Mouse (Mus musculus): ENCODE measurements around the gene Top1. TPM values are rescaled to one million over a fixed set of nuclear protein-coding genes. Genes with fewer than 3 reads are reported as not detected.

The Top1 gene
- total and polyA plus RNA-seq, 3 experiments, result 89.8 to 312 (median 91.3) TPM

- in situ Hi-C loops (cut with MboI; ENCODE audit: low pct_ligation_motif_present, low pct_unique_long_range_greater_than_20kb, low sequenced_read_pairs) (no loop called here), dilution Hi-C loops (cut with MboI; ENCODE audit: extremely low pct_ligation_motif_present, extremely low pct_unique_long_range_greater_than_20kb, low sequenced_read_pairs) (no loop called here)
These were observed 125.9 kb downstream of the Top1 start for GRCm38 (mm10) chr2:160771325-160772276.

More at GRCm38 (mm10) chr2:160771325-160772276, 125.9 kb downstream of the Top1 start:
- TF ChIP-seq JUND (conservative IDR thresholded peaks at IDR 0.05; ENCODE audit: low read depth, low read length), result no peak
- TF ChIP-seq RCOR1 (conservative IDR thresholded peaks at IDR 0.05; ENCODE audit: low read depth, low read length), result no peak
- TF ChIP-seq MAX (IDR thresholded peaks at IDR 0.05; ENCODE audit: low read length), result no peak
- TF ChIP-seq USF1 (IDR thresholded peaks at IDR 0.05; ENCODE audit: low read depth, low read length), result no peak
- TF ChIP-seq SMC3 (IDR thresholded peaks at IDR 0.05; ENCODE audit: low read depth, low read length), result no peak
- TF ChIP-seq MAFK (IDR thresholded peaks at IDR 0.05; ENCODE audit: insufficient replicate concordance, low read length), result no peak
- no peak for TF ChIP-seq MAZ (IDR thresholded peaks at IDR 0.05; ENCODE audit: low read depth, low read length)
- TF ChIP-seq CHD1 (IDR thresholded peaks at IDR 0.05; ENCODE audit: low read depth, low read length), result no peak
- no peak for TF ChIP-seq EP300 (IDR thresholded peaks at IDR 0.05; ENCODE audit: low read length)
- no peak for TF ChIP-seq ZKSCAN1 (IDR thresholded peaks at IDR 0.05; ENCODE audit: borderline replicate concordance, low read depth, low read length)
- no peak for TF ChIP-seq BHLHE40 (IDR thresholded peaks at IDR 0.05; ENCODE audit: low read depth, low read length)
- TF ChIP-seq CTCF (conservative IDR thresholded peaks at IDR 0.05 in 1 of 2, IDR thresholded peaks at IDR 0.05 in 1 of 2; ENCODE audit: low read depth in 2 of 2, low read length in 2 of 2), result no peak
- no peak for TF ChIP-seq USF2 (conservative IDR thresholded peaks at IDR 0.05; ENCODE audit: low read depth, low read length)
- TF ChIP-seq KAT2A (IDR thresholded peaks at IDR 0.05; ENCODE audit: insufficient replicate concordance, low read length), result no peak
- no peak for TF ChIP-seq POLR2AphosphoS2 (IDR thresholded peaks at IDR 0.05; ENCODE audit: low read depth, low read length)
- TF ChIP-seq ZMIZ1 (IDR thresholded peaks at IDR 0.05; ENCODE audit: low read depth, low read length), result no peak
- no peak for TF ChIP-seq ELF1 (IDR thresholded peaks at IDR 0.05; ENCODE audit: low read depth, low read length)
- TF ChIP-seq HCFC1 (IDR thresholded peaks at IDR 0.05; ENCODE audit: low read depth, low read length), result no peak
- no peak for TF ChIP-seq PAX5 (IDR thresholded peaks at IDR 0.05; ENCODE audit: low read length)
- no peak for TF ChIP-seq GABPA (IDR thresholded peaks at IDR 0.05; ENCODE audit: insufficient replicate concordance, low read depth, low read length)
- DNase-seq (ENCODE audit: extremely low read depth), result no peak
- H3K27ac ChIP-seq (ENCODE audit: insufficient read depth, low read depth), result no peak overlapping the region
- no peak overlapping the region for H3K4me3 ChIP-seq (replicated peaks in 1 of 3; ENCODE audit: low read depth in 2 of 3, low read length in 2 of 3, poor library complexity in 1 of 3)
- H3K36me3 ChIP-seq (replicated peaks in 1 of 2; ENCODE audit: control insufficient read depth in 1 of 2, insufficient read depth in 1 of 2, low read length in 1 of 2), result peaks cover 0 to 22% of the 10 kb centered on the region in 2 experiments
- H3K9ac ChIP-seq (ENCODE audit: insufficient read depth, low read depth), result no peak overlapping the region
- H3K79me2 ChIP-seq (replicated peaks; ENCODE audit: control insufficient read depth, extremely low read depth, insufficient read depth, poor library complexity, severe bottlenecking), result no peaks in the 10 kb centered on the region
- no peaks in the 10 kb centered on the region for H3K9me3 ChIP-seq (replicated peaks; ENCODE audit: low read length)
- H3K27me3 ChIP-seq (replicated peaks), result no peaks in the 10 kb centered on the region
- H3K4me2 ChIP-seq (ENCODE audit: insufficient read depth, low read depth, poor library complexity, severe bottlenecking), result no peak overlapping the region
- H3K4me1 ChIP-seq (ENCODE audit: control insufficient read depth in 1 of 2, insufficient read depth in 2 of 2), result no peaks in the 10 kb centered on the region

Other genes with a start within 250 kb of the Top1 start
- 16.9 and 28.1 TPM in 2 replicates for gene Plcg1, start 85.4 kb downstream of the Top1 start, total RNA-seq (2012; rRNA removed)
- gene Plcg1, start 85.4 kb downstream of the Top1 start, total RNA-seq (2014; rRNA removed), result 15.5 and 16.1 TPM in 2 replicates
- gene Plcg1, start 85.4 kb downstream of the Top1 start, polyA plus RNA-seq (2012; ENCODE audit: insufficient read length, low read depth), result 16.6 and 17.6 TPM in 2 replicates
- gene Zhx3, start 227.1 kb downstream of the Top1 start, total RNA-seq (2012; rRNA removed), result 3.7 and 4.2 TPM in 2 replicates
- gene Zhx3, start 227.1 kb downstream of the Top1 start, total RNA-seq (2014; rRNA removed), result 1.3 and 1.7 TPM in 2 replicates
- 2.6 and 4.4 TPM in 2 replicates for gene Zhx3, start 227.1 kb downstream of the Top1 start, polyA plus RNA-seq (2012; ENCODE audit: insufficient read length, low read depth)
- 0.88 and 1.1 TPM in 2 replicates for gene Lpin3, start 234.8 kb downstream of the Top1 start, total RNA-seq (2012; rRNA removed)
- not detected in 2 replicates for gene Lpin3, start 234.8 kb downstream of the Top1 start, total RNA-seq (2014; rRNA removed)
- not detected in 2 replicates for gene Lpin3, start 234.8 kb downstream of the Top1 start, polyA plus RNA-seq (2012; ENCODE audit: insufficient read length, low read depth)

Measured in CH12.LX (cell line).